28 mouse cellular contexts compared by ENCODE assay signal in the genomic region with DNA sequence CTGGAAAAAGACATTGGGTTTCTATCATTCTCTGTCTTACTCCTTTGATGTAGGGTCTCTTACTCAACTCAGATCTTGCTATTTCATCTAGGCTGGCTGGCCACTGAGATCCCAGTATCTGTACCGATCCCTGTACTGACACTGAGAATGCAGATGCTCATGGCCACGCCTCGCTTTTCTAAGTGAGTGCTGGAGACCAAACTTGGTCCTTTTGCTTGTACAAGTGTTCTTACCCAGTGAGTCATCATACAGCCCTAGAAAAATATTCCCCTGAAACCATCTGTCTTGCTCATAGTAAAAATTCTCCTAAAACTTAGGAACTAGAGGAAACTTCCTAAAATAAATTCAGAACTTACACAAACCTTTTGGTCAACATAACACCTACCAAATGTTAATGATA.
"Had no signal": no experiment of that assay in that cellular context is flagged by ENCODE, and none has a peak within 500 bp of the region (broad histone marks: within the 10 kb centered on the region; RNA-seq: fewer than 3 reads in every experiment).

No protein-coding gene starts in this region.

- H3K36me3 ChIP-seq: heart, embryonic 10.5 days; heart, embryonic 15.5 days; hindbrain, embryonic 10.5 days; hindbrain, embryonic 12.5 days; intestine, embryonic 15.5 days; limb, embryonic 10.5 days; limb, embryonic 12.5 days; liver, embryonic 13.5 days; liver, embryonic 15.5 days had no signal

- H3K9me3 ChIP-seq: heart, embryonic 10.5 days; heart, embryonic 15.5 days; hindbrain, embryonic 10.5 days; hindbrain, embryonic 12.5 days; intestine, embryonic 15.5 days; limb, embryonic 10.5 days; limb, embryonic 12.5 days; liver, embryonic 13.5 days; liver, embryonic 15.5 days had no signal

- DNase-seq: gastrocnemius, adult 2 months; gastrocnemius, postnatal 10 days; gastrocnemius, postnatal 25 days; heart, adult 18-20 months; heart, postnatal 14 days; heart, postnatal 4 days; kidney, adult 18-20 months; kidney, adult 8-10 months; kidney, postnatal 10 days; kidney, postnatal 25 days; kidney, postnatal 4 days; liver; liver, embryonic 13.5 days had no signal

- ATAC-seq: hindbrain, embryonic 16.5 days; inflammation-experienced regulatory T-cells, adult 6 months; intestine, embryonic 15.5 days; intestine, postnatal 0 days had no signal

- H3K27me3 ChIP-seq: heart, embryonic 15.5 days; hindbrain, embryonic 12.5 days; intestine, embryonic 15.5 days; limb, embryonic 12.5 days; liver, embryonic 13.5 days; liver, embryonic 15.5 days had no signal

- H3K27ac ChIP-seq: gastrocnemius, adult 2 months; heart, embryonic 10.5 days; heart, embryonic 15.5 days; hindbrain, embryonic 10.5 days; hindbrain, embryonic 12.5 days; hindbrain, embryonic 14.5 days; intestine, embryonic 15.5 days; layer of hippocampus, adult 2 months; left cerebral cortex, adult 2 months; limb, embryonic 10.5 days; limb, embryonic 12.5 days; liver, embryonic 13.5 days; liver, embryonic 15.5 days had no signal

- H3K4me1 ChIP-seq: heart, embryonic 10.5 days; hindbrain, embryonic 12.5 days; intestine, embryonic 15.5 days; limb, embryonic 10.5 days; limb, embryonic 12.5 days; liver, embryonic 13.5 days; liver, embryonic 15.5 days had no signal

- H3K4me2 ChIP-seq: heart, embryonic 15.5 days; hindbrain, embryonic 12.5 days; hindbrain, embryonic 14.5 days; intestine, embryonic 15.5 days; limb, embryonic 12.5 days; liver, embryonic 11.5 days; liver, embryonic 13.5 days; liver, embryonic 15.5 days had no signal

- H3K4me3 ChIP-seq: gastrocnemius, adult 2 months; heart, embryonic 10.5 days; heart, embryonic 15.5 days; hindbrain, embryonic 10.5 days; hindbrain, embryonic 12.5 days; intestine, embryonic 15.5 days; layer of hippocampus, adult 2 months; left cerebral cortex, adult 2 months; limb, embryonic 10.5 days; limb, embryonic 12.5 days; liver, embryonic 13.5 days; liver, embryonic 15.5 days had no signal

- H3K9ac ChIP-seq: heart, embryonic 15.5 days; hindbrain, embryonic 12.5 days; hindbrain, embryonic 14.5 days; intestine, embryonic 15.5 days; limb, embryonic 12.5 days; liver, embryonic 13.5 days; liver, embryonic 15.5 days had no signal
